Mouse (Mus musculus) ES-E14 (cell line): ENCODE results near the gene Sfn.

Source experiments
- CHD2 ChIP-seq: IDR thresholded peaks from 2 replicates; pipeline ENCODE4 v1.6.1; 2014; ENCODE audit warnings: mild to moderate bottlenecking, low read depth, low read length, inconsistent platforms
- MAFK ChIP-seq: IDR thresholded peaks from 2 replicates; pipeline ENCODE4 v1.6.1; 2014; ENCODE audit warnings: mild to moderate bottlenecking, low read depth, low read length, inconsistent platforms; ENCODE audit not compliant: insufficient read depth

- TF ChIP-seq MAFK (no peak), CHD2 (no peak)
Observed at GRCm38 (mm10) chr4:133611815-133612214, 9.8 kb upstream of the Sfn start.
